Mouse (Mus musculus): ENCODE measurements at regions not wholly inside any gene's neighbourhood (a gene's known extent, or its start where the extent isn't known, plus 50 kb on each side); places are given as distances from the start of the nearest gene placed in this dataset.

DNA sequence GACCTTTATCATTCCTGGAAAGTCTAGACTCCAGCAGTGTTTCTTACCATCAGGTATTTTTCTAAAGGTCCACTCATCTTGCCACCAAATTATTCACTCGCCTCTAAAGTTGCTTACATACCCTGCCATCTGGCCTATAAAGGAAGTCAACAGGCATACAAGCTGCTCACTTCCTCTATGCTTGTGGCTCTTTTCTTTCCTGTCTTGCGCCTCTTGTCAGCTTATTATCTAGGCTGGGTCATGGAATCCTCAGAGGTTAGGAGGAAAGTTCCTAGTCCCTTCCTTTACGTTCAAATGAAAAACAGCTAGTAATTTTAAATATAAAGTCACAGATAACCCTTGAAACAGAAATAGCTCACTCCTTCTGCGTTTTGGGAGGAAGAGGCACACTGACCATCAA lies 97.9 kb downstream of the Lipi start:
- no peak overlapping the region for H3K4me2 ChIP-seq (replicated peaks; ENCODE audit: low read depth)
- no peak overlapping the region for H3K9ac ChIP-seq (ENCODE audit: low read depth, low read length)
- H3K27me3 ChIP-seq (replicated peaks; ENCODE audit: control insufficient read depth, insufficient read depth, low read length) = no peaks in the 10 kb centered on the region
- H3K27ac ChIP-seq (ENCODE audit: low read depth, low read length) = no peak overlapping the region
- no peaks in the 10 kb centered on the region for H3K4me1 ChIP-seq (replicated peaks; ENCODE audit: control insufficient read depth, insufficient read depth, low read length)
- ATAC-seq = no peak
- no peaks in the 10 kb centered on the region for H3K9me3 ChIP-seq (ENCODE audit: control insufficient read depth)
- WGBS = 80% methylated on average over 4 of the region's 4 CpGs
- no peak for TF ChIP-seq CTCF (IDR thresholded peaks at IDR 0.05; ENCODE audit: low read depth)
- H3K36me3 ChIP-seq (ENCODE audit: control insufficient read depth, insufficient read depth) = no peaks in the 10 kb centered on the region
- no peak overlapping the region for H3K4me3 ChIP-seq (ENCODE audit: low read depth, low read length)

DNA sequence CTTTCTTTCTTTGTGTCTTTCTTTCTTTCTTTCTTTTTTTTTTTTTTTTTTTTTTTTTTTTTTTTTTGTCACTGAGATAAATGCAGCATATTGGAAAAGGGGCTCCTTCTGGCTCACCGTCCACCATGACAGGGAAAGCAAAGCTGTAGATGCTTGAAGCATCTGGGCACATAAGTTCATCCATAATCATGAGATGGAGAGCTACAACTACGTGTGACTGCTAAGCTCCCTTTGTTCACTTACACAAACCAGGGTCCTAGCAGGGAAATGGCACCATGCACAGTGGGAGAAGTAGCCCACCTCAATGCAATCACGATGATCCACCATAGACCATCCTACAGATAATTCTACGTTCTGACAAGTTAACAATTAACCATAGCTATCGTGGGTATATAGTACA lies 102.0 kb downstream of the Lipi start:
- Histone ChIP-seq H3K4me1 (replicated peaks; ENCODE audit: control insufficient read depth, insufficient read depth, low read length) (no peaks in the 10 kb centered on the region), H3K9me3 (ENCODE audit: control insufficient read depth) (no peaks in the 10 kb centered on the region), H3K36me3 (ENCODE audit: control insufficient read depth, insufficient read depth) (no peaks in the 10 kb centered on the region), H3K27ac (ENCODE audit: low read depth, low read length) (no peak overlapping the region), H3K27me3 (replicated peaks; ENCODE audit: control insufficient read depth, insufficient read depth, low read length) (no peaks in the 10 kb centered on the region), H3K9ac (ENCODE audit: low read depth, low read length) (no peak overlapping the region), H3K4me2 (replicated peaks; ENCODE audit: low read depth) (no peak overlapping the region), H3K4me3 (ENCODE audit: low read depth, low read length) (no peak overlapping the region)
- no peak for ATAC-seq
- WGBS = 82% methylated on average over 5 of the region's 5 CpGs
- TF ChIP-seq CTCF (IDR thresholded peaks at IDR 0.05; ENCODE audit: low read depth) = no peak

GRCm38 (mm10) chr16:75465420-75465975 lies 120.4 kb downstream of the Lipi start:
- TF ChIP-seq CTCF (IDR thresholded peaks at IDR 0.05; ENCODE audit: low read depth) = no peak
- H3K4me3 ChIP-seq (ENCODE audit: low read depth, low read length) = no peak overlapping the region
- WGBS = 81% methylated on average over 6 of the region's 6 CpGs
- H3K9ac ChIP-seq (ENCODE audit: low read depth, low read length) = no peak overlapping the region
- H3K4me1 ChIP-seq (replicated peaks; ENCODE audit: control insufficient read depth, insufficient read depth, low read length) = no peaks in the 10 kb centered on the region
- no peak overlapping the region for H3K27ac ChIP-seq (ENCODE audit: low read depth, low read length)
- H3K9me3 ChIP-seq (ENCODE audit: control insufficient read depth) = no peaks in the 10 kb centered on the region
- no peak overlapping the region for H3K4me2 ChIP-seq (replicated peaks; ENCODE audit: low read depth)
- no peak for ATAC-seq
- no peaks in the 10 kb centered on the region for H3K36me3 ChIP-seq (ENCODE audit: control insufficient read depth, insufficient read depth)
- no peaks in the 10 kb centered on the region for H3K27me3 ChIP-seq (replicated peaks; ENCODE audit: control insufficient read depth, insufficient read depth, low read length)

GRCm38 (mm10) chr16:75462136-75462535 lies 123.7 kb downstream of the Lipi start:
- no peaks in the 10 kb centered on the region for H3K36me3 ChIP-seq (ENCODE audit: control insufficient read depth, insufficient read depth)
- H3K4me2 ChIP-seq (replicated peaks; ENCODE audit: low read depth) = no peak overlapping the region
- H3K27me3 ChIP-seq (replicated peaks; ENCODE audit: control insufficient read depth, insufficient read depth, low read length) = no peaks in the 10 kb centered on the region
- no peak overlapping the region for H3K27ac ChIP-seq (ENCODE audit: low read depth, low read length)
- H3K4me3 ChIP-seq (ENCODE audit: low read depth, low read length) = no peak overlapping the region
- H3K9me3 ChIP-seq (ENCODE audit: control insufficient read depth) = no peaks in the 10 kb centered on the region
- TF ChIP-seq CTCF (IDR thresholded peaks at IDR 0.05; ENCODE audit: low read depth) = no peak
- ATAC-seq = no peak
- WGBS = 86% methylated on average over 3 of the region's 3 CpGs
- no peaks in the 10 kb centered on the region for H3K4me1 ChIP-seq (replicated peaks; ENCODE audit: control insufficient read depth, insufficient read depth, low read length)
- H3K9ac ChIP-seq (ENCODE audit: low read depth, low read length) = no peak overlapping the region

GRCm38 (mm10) chr16:75446901-75447514 lies 138.9 kb downstream of the Lipi start:
- WGBS = 2% methylated on average over 14 of the region's 14 CpGs

DNA sequence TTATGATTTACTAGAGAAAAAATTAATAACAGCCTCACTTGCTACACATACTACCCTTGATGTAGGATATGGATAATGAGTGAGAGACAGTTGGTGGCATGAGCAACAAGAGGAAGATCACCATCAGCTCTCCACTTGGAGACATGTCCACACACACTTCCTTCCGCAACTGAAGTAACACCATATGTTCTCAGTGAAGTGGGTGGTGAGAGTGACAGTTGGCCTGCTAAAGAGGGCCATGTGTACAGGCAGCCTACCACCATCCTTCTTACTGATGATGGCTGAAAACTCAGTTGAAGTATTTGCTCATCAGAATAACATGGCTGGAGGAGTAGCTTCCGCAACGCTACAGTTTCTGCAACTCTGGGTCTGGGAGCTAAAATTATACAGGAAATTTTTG lies 146.6 kb downstream of the Lipi start:
- H3K27me3 ChIP-seq (replicated peaks; ENCODE audit: control insufficient read depth, insufficient read depth, low read length) = no peaks in the 10 kb centered on the region
- no peaks in the 10 kb centered on the region for H3K36me3 ChIP-seq (ENCODE audit: control insufficient read depth, insufficient read depth)
- H3K9me3 ChIP-seq (ENCODE audit: control insufficient read depth) = no peaks in the 10 kb centered on the region
- no peaks in the 10 kb centered on the region for H3K4me1 ChIP-seq (replicated peaks; ENCODE audit: control insufficient read depth, insufficient read depth, low read length)
- no peak overlapping the region for H3K9ac ChIP-seq (ENCODE audit: low read depth, low read length)
- ATAC-seq = no peak
- no peak overlapping the region for H3K27ac ChIP-seq (ENCODE audit: low read depth, low read length)
- H3K4me2 ChIP-seq (replicated peaks; ENCODE audit: low read depth) = no peak overlapping the region
- H3K4me3 ChIP-seq (ENCODE audit: low read depth, low read length) = no peak overlapping the region
- TF ChIP-seq CTCF (IDR thresholded peaks at IDR 0.05; ENCODE audit: low read depth) = no peak
- WGBS = 82% methylated on average over 3 of the region's 3 CpGs

More at GRCm38 (mm10) chr16:75446901-75447514, 138.9 kb downstream of the Lipi start:
- H3K9ac ChIP-seq (ENCODE audit: low read depth, low read length) = no peak overlapping the region
- H3K4me2 ChIP-seq (replicated peaks; ENCODE audit: low read depth) = no peak overlapping the region
- H3K4me1 ChIP-seq (replicated peaks; ENCODE audit: control insufficient read depth, insufficient read depth, low read length) = no peaks in the 10 kb centered on the region
- H3K9me3 ChIP-seq (ENCODE audit: control insufficient read depth) = no peaks in the 10 kb centered on the region
- TF ChIP-seq CTCF (IDR thresholded peaks at IDR 0.05; ENCODE audit: low read depth) = no peak
- no peaks in the 10 kb centered on the region for H3K27me3 ChIP-seq (replicated peaks; ENCODE audit: control insufficient read depth, insufficient read depth, low read length)
- H3K4me3 ChIP-seq (ENCODE audit: low read depth, low read length) = no peak overlapping the region
- no peak for ATAC-seq
- H3K36me3 ChIP-seq (ENCODE audit: control insufficient read depth, insufficient read depth) = no peaks in the 10 kb centered on the region
- no peak overlapping the region for H3K27ac ChIP-seq (ENCODE audit: low read depth, low read length)
